Mouse (Mus musculus): ENCODE results near the gene Slc35f6. TPM values are rescaled to one million over a fixed set of nuclear protein-coding genes. Genes with fewer than 3 reads are reported as not detected.
"Not testable (repeated sequence)": the region's sequence is repeated elsewhere in the genome, so short reads cannot be mapped to it uniquely, and the experiment has no call there.

Slc35f6 gene
- polyA plus RNA-seq, 1 experiment from 2014 or later = 33.0 TPM

DNA sequence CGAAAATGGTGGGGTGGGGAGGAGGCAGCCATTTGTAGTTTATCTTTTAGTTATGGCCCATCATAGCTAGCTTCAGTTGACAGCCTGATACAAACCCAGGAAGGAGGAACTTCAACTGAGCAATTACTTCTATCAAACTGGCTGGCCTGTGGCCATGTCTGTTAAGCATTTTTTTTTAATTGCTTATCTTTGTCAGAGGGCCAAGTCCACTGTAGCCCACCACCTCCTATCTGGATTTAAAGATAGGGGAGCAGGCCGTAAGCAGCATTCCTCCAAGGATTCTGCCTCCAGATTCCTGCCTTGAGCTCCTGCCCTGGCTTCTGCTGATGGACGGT, 21.7 kb downstream of the Slc35f6 start:
- Histone ChIP-seq H3K9me3 (replicated peaks; ENCODE audit: control insufficient read depth, low read length, poor library complexity, severe bottlenecking) (no peaks in the 10 kb centered on the region), H3K4me1 (ENCODE audit: control insufficient read depth, insufficient read depth, low read length) (peaks cover 2% of the 10 kb centered on the region), H3K36me3 (ENCODE audit: control insufficient read depth, insufficient read depth, low read length) (no peaks in the 10 kb centered on the region), H3K27ac (ENCODE audit: low read length) (no peak overlapping the region), H3K27me3 (ENCODE audit: control insufficient read depth, insufficient read depth, low read depth, low read length) (no peaks in the 10 kb centered on the region), H3K4me2 (ENCODE audit: low read length) (no peak overlapping the region), H3K4me3 (ENCODE audit: low read depth, low read length) (no peak overlapping the region), H3K9ac (ENCODE audit: low read depth, low read length) (no peak overlapping the region)
- ATAC-seq = no peak
- WGBS = 91% methylated on average over 3 of the region's 3 CpGs

GRCm38 (mm10) chr5:30670091-30670490, 22.4 kb downstream of the Slc35f6 start:
- H3K4me1 ChIP-seq (ENCODE audit: control insufficient read depth, insufficient read depth, low read length) = peaks cover 2% of the 10 kb centered on the region
- H3K27ac ChIP-seq (ENCODE audit: low read length) = no peak overlapping the region
- no peaks in the 10 kb centered on the region for H3K9me3 ChIP-seq (replicated peaks; ENCODE audit: control insufficient read depth, low read length, poor library complexity, severe bottlenecking)
- no peak overlapping the region for H3K9ac ChIP-seq (ENCODE audit: low read depth, low read length)
- no peaks in the 10 kb centered on the region for H3K27me3 ChIP-seq (ENCODE audit: control insufficient read depth, insufficient read depth, low read depth, low read length)
- no peaks in the 10 kb centered on the region for H3K36me3 ChIP-seq (ENCODE audit: control insufficient read depth, insufficient read depth, low read length)
- no peak for ATAC-seq
- no peak overlapping the region for H3K4me3 ChIP-seq (ENCODE audit: low read depth, low read length)
- WGBS = 92% methylated on average over 7 of the region's 7 CpGs
- no peak overlapping the region for H3K4me2 ChIP-seq (ENCODE audit: low read length)

DNA sequence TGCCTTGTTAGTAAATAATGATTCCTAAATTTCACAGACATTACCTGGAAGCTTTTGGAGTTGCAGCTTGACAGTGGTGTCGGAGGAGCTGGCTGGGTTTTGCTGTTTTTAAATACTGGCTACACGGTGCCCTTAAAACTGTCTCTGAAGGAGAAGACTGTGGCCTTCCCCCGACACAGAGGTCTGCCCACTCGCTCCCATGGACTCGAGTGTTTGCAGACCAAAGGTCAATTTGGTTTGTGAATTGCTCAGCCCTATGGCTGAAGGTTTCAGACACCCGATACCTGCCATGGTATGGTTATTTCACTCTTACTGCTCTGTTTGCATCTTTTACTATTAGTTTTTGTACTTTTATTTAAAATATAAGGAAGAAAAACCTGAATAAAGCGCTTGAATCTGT, 26.3 kb downstream of the Slc35f6 start:
- Histone ChIP-seq H3K36me3 (ENCODE audit: control insufficient read depth, insufficient read depth, low read length) (no peaks in the 10 kb centered on the region), H3K9me3 (replicated peaks; ENCODE audit: control insufficient read depth, low read length, poor library complexity, severe bottlenecking) (no peaks in the 10 kb centered on the region), H3K4me3 (ENCODE audit: low read depth, low read length) (no peak overlapping the region), H3K27ac (ENCODE audit: low read length) (no peak overlapping the region), H3K9ac (ENCODE audit: low read depth, low read length) (no peak overlapping the region), H3K27me3 (ENCODE audit: control insufficient read depth, insufficient read depth, low read depth, low read length) (no peaks in the 10 kb centered on the region), H3K4me1 (ENCODE audit: control insufficient read depth, insufficient read depth, low read length) (no peaks in the 10 kb centered on the region), H3K4me2 (ENCODE audit: low read length) (no peak overlapping the region)
- ATAC-seq = no peak
- 91% methylated on average over 7 of the region's 7 CpGs for WGBS

DNA sequence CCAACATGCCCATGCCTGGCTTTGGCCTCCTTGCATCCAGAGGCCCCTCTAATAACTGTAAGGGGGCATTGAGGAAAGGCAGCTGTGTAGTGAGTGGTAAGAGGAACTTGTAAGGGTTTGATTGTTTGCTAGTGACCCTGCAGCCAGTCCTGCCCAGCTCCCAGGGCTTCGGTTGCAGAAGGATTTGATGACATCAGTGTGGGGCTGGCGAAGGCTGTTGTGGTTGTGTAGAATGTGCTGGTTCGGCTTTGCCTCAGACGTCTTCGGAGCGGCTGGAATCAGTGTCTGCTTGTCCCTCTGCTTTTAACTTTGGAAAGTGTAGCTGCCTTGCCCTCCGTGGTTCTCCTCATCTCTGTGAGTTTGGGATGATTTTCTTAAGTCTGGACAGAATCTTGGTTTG, 29.1 kb downstream of the Slc35f6 start:
- no peaks in the 10 kb centered on the region for H3K4me1 ChIP-seq (ENCODE audit: control insufficient read depth, insufficient read depth, low read length)
- H3K4me2 ChIP-seq (ENCODE audit: low read length) = no peak overlapping the region
- ATAC-seq = no peak
- no peak overlapping the region for H3K9ac ChIP-seq (ENCODE audit: low read depth, low read length)
- no peak overlapping the region for H3K27ac ChIP-seq (ENCODE audit: low read length)
- 88% methylated on average over 7 of the region's 7 CpGs for WGBS
- no peaks in the 10 kb centered on the region for H3K36me3 ChIP-seq (ENCODE audit: control insufficient read depth, insufficient read depth, low read length)
- H3K9me3 ChIP-seq (replicated peaks; ENCODE audit: control insufficient read depth, low read length, poor library complexity, severe bottlenecking) = no peaks in the 10 kb centered on the region
- H3K27me3 ChIP-seq (ENCODE audit: control insufficient read depth, insufficient read depth, low read depth, low read length) = no peaks in the 10 kb centered on the region
- no peak overlapping the region for H3K4me3 ChIP-seq (ENCODE audit: low read depth, low read length)

- not testable (repeated sequence) for H3K27me3 ChIP-seq (ENCODE audit: control insufficient read depth, insufficient read depth, low read depth, low read length); H3K36me3 ChIP-seq (ENCODE audit: control insufficient read depth, insufficient read depth, low read length); H3K4me1 ChIP-seq (ENCODE audit: control insufficient read depth, insufficient read depth, low read length); H3K9ac ChIP-seq (ENCODE audit: low read depth, low read length); H3K4me2 ChIP-seq (ENCODE audit: low read length); H3K27ac ChIP-seq (ENCODE audit: low read length); ATAC-seq; H3K4me3 ChIP-seq (ENCODE audit: low read depth, low read length); H3K9me3 ChIP-seq (replicated peaks; ENCODE audit: control insufficient read depth, low read length, poor library complexity, severe bottlenecking)
- WGBS = 95% methylated on average over 3 of the region's 3 CpGs
Observed at GRCm38 (mm10) chr5:30678069-30678468, 30.3 kb downstream of the Slc35f6 start.

- Histone ChIP-seq H3K27ac (ENCODE audit: low read length) (no peak overlapping the region), H3K9ac (ENCODE audit: low read depth, low read length) (no peak overlapping the region), H3K36me3 (ENCODE audit: control insufficient read depth, insufficient read depth, low read length) (no peaks in the 10 kb centered on the region), H3K4me2 (ENCODE audit: low read length) (no peak overlapping the region), H3K9me3 (replicated peaks; ENCODE audit: control insufficient read depth, low read length, poor library complexity, severe bottlenecking) (no peaks in the 10 kb centered on the region), H3K27me3 (ENCODE audit: control insufficient read depth, insufficient read depth, low read depth, low read length) (no peaks in the 10 kb centered on the region), H3K4me1 (ENCODE audit: control insufficient read depth, insufficient read depth, low read length) (no peaks in the 10 kb centered on the region), H3K4me3 (ENCODE audit: low read depth, low read length) (no peak overlapping the region)
- WGBS = 96% methylated on average over 4 of the region's 4 CpGs
- ATAC-seq = no peak
Observed at GRCm38 (mm10) chr5:30678722-30679296, 31.1 kb downstream of the Slc35f6 start.

GRCm38 (mm10) chr5:30679593-30679992, 31.9 kb downstream of the Slc35f6 start:
- 88% methylated on average over 5 of the region's 5 CpGs for WGBS
- no peak overlapping the region for H3K9ac ChIP-seq (ENCODE audit: low read depth, low read length)
- H3K27ac ChIP-seq (ENCODE audit: low read length) = no peak overlapping the region
- no peak overlapping the region for H3K4me2 ChIP-seq (ENCODE audit: low read length)
- no peaks in the 10 kb centered on the region for H3K4me1 ChIP-seq (ENCODE audit: control insufficient read depth, insufficient read depth, low read length)
- no peaks in the 10 kb centered on the region for H3K36me3 ChIP-seq (ENCODE audit: control insufficient read depth, insufficient read depth, low read length)
- no peaks in the 10 kb centered on the region for H3K9me3 ChIP-seq (replicated peaks; ENCODE audit: control insufficient read depth, low read length, poor library complexity, severe bottlenecking)
- H3K4me3 ChIP-seq (ENCODE audit: low read depth, low read length) = no peak overlapping the region
- no peaks in the 10 kb centered on the region for H3K27me3 ChIP-seq (ENCODE audit: control insufficient read depth, insufficient read depth, low read depth, low read length)
- ATAC-seq = no peak

DNA sequence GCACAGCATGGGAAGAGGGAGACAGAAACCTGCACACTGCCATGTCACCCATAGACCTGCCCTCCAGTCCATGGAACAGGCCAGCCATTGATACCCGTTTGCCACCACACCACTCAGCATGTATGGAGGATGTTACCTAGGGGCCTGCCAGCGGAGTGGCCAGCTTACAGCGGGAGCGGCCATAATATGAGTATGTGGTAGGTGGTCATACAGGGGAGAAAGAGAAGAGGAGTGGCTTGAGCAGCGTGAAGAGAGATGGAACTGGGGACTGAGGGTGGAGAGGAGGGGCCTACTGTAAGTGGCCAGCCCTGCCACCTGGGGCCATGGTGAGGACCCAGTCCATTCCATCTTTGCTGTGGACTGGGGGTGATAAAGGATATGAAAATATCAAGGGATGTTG, 34.2 kb downstream of the Slc35f6 start:
- H3K4me1 ChIP-seq (ENCODE audit: control insufficient read depth, insufficient read depth, low read length) = no peaks in the 10 kb centered on the region
- H3K9ac ChIP-seq (ENCODE audit: low read depth, low read length) = no peak overlapping the region
- no peak overlapping the region for H3K27ac ChIP-seq (ENCODE audit: low read length)
- no peaks in the 10 kb centered on the region for H3K36me3 ChIP-seq (ENCODE audit: control insufficient read depth, insufficient read depth, low read length)
- H3K27me3 ChIP-seq (ENCODE audit: control insufficient read depth, insufficient read depth, low read depth, low read length) = no peaks in the 10 kb centered on the region
- H3K4me3 ChIP-seq (ENCODE audit: low read depth, low read length) = no peak overlapping the region
- H3K4me2 ChIP-seq (ENCODE audit: low read length) = no peak overlapping the region
- WGBS = 87% methylated on average over 5 of the region's 5 CpGs
- no peak for ATAC-seq
- no peaks in the 10 kb centered on the region for H3K9me3 ChIP-seq (replicated peaks; ENCODE audit: control insufficient read depth, low read length, poor library complexity, severe bottlenecking)

DNA sequence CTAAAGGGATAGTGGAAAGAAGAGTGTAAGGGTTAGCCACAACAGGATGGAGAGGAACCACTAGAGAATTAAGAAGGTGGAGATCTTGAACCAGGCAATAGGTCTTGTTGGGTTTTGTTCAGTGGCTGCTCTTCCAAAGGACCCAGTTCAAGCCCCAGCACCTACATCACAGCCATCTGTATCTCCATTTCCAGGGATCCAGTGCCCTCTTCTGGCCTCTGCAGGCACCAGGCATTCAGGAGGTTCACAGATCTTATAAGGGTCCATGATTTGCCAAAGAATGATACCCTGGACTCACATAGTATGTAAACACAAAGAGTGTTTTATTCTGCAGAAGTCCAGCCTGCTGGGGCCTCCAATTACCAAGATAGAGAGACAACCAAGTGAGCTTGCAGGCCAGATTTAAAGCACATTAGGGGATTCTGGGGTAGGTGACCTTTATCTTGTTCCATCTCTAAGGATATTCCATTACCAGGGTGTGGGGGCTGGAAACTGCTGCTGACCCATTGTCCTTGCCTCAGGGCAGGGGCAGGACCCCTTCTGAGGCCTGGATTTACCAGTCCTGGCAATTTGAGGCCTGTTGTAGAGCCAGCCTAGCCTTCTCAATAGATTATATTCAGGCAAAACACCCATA, 35.4 kb downstream of the Slc35f6 start:
- no peak overlapping the region for H3K4me2 ChIP-seq (ENCODE audit: low read length)
- no peaks in the 10 kb centered on the region for H3K36me3 ChIP-seq (ENCODE audit: control insufficient read depth, insufficient read depth, low read length)
- H3K9ac ChIP-seq (ENCODE audit: low read depth, low read length) = no peak overlapping the region
- H3K9me3 ChIP-seq (replicated peaks; ENCODE audit: control insufficient read depth, low read length, poor library complexity, severe bottlenecking) = no peaks in the 10 kb centered on the region
- H3K27ac ChIP-seq (ENCODE audit: low read length) = no peak overlapping the region
- H3K4me3 ChIP-seq (ENCODE audit: low read depth, low read length) = no peak overlapping the region
- H3K27me3 ChIP-seq (ENCODE audit: control insufficient read depth, insufficient read depth, low read depth, low read length) = no peaks in the 10 kb centered on the region
- no peaks in the 10 kb centered on the region for H3K4me1 ChIP-seq (ENCODE audit: control insufficient read depth, insufficient read depth, low read length)
- ATAC-seq = no peak

All from midbrain, embryonic 16.5 days (tissue).